15 mouse cellular contexts compared by ENCODE assay signal in the genomic region with DNA sequence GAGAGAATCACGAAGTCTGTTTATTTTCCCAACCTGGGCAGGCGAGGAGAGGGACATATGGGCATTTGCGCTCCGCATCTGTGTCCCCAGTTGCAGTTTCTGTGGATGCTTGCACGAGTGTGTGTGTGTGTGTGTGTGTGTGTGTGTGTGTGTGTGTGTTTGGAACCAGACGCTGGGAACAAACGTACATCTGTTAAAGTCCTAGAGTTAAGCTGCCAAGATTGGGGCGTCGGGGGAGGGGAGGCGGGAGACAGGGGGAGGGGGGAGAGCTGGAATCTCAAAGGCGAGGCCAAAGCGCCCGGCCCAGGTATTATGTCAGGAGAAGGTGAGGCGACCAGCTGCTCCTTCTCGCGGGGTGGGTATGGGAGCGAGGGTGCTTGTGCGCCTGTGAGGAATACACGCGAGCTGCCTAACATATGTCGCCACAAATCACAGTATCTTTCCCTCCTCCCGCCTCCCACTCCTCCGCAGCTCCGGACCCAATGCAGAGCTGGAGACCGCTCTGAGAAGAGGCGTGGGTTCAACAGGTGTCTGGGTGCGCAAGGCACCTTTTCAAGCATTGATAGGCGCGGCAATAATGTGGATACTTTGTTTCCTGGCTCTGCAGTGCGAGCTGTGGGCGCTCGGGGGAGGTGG. TPM values are rescaled to one million over a fixed set of nuclear protein-coding genes. Genes with fewer than 3 reads are reported as not detected.
DNase-seq lines count a peak whose midpoint lies in the region; ATAC-seq lines count a peak whose summit lies in the region.
"Had no signal": no experiment of that assay in that cellular context is flagged by ENCODE, and none has a peak within 500 bp of the region (broad histone marks: within the 10 kb centered on the region; RNA-seq: fewer than 3 reads in every experiment).

No protein-coding gene starts in this region.

- 0 out of 2 replicates have a peak overlapping the region, but pooled peaks have one; percentile 22 for H3K4me2 ChIP-seq in limb, embryonic 15.5 days
- H3K4me2 ChIP-seq: embryonic facial prominence, embryonic 15.5 days; liver, embryonic 12.5 days had no signal

- ATAC-seq in limb, embryonic 15.5 days (ENCODE audit: insufficient number of reproducible peaks, low FRiP score, low TSS enrichment, low read depth): no peak
- ATAC-seq: liver, embryonic 12.5 days had no signal

- H3K9ac ChIP-seq in limb, embryonic 15.5 days: no peak overlapping the region
- H3K9ac ChIP-seq: embryonic facial prominence, embryonic 15.5 days; liver, embryonic 12.5 days had no signal

- peaks cover 22% of the 10 kb centered on the region for H3K4me1 ChIP-seq in limb, embryonic 15.5 days
- H3K4me1 ChIP-seq in limb, embryonic 10.5 days: peaks cover 34% of the 10 kb centered on the region
- H3K4me1 ChIP-seq: liver, embryonic 12.5 days had no signal

- WGBS in limb, embryonic 15.5 days: 2% methylated on average over 31 of the region's 32 CpGs
- WGBS in limb, embryonic 10.5 days: under 1% methylated on average over 27 of the region's 32 CpGs

- H3K4me3 ChIP-seq in limb, embryonic 15.5 days: no peak overlapping the region
- no peak overlapping the region for H3K4me3 ChIP-seq in limb, embryonic 10.5 days
- H3K4me3 ChIP-seq: embryonic facial prominence, embryonic 15.5 days; liver, embryonic 12.5 days had no signal

- H3K27ac ChIP-seq in limb, embryonic 15.5 days: no peak overlapping the region
- no peak overlapping the region for H3K27ac ChIP-seq in limb, embryonic 10.5 days
- H3K27ac ChIP-seq: embryonic facial prominence, embryonic 15.5 days; liver, embryonic 12.5 days had no signal

- peak; percentile 34 to 41 for DNase-seq in cerebellum, postnatal 14 days
- DNase-seq in cerebellum, adult 11 months: no peak
- DNase-seq in limb, embryonic 10.5 days (ENCODE audit: low spot score): no peak
- peak; percentile 57 to 61 for DNase-seq in layer of hippocampus, postnatal 10 days (ENCODE audit: low spot score in 2 of 2)
- DNase-seq in right cerebral cortex, postnatal 14 days: peak; percentile 58
- no peak for DNase-seq in adrenal gland, adult 2 months
- DNase-seq in natural killer cell, adult 2 months (ENCODE audit: low spot score in 2 of 2): no peak
- DNase-seq: adrenal gland, postnatal 10 days; cerebellum, adult 8-10 months; kidney, postnatal 14 days; thymus, postnatal 25 days had no signal

- no peaks in the 10 kb centered on the region for H3K36me3 ChIP-seq in limb, embryonic 15.5 days
- H3K36me3 ChIP-seq in limb, embryonic 10.5 days: no peaks in the 10 kb centered on the region
- H3K36me3 ChIP-seq: embryonic facial prominence, embryonic 15.5 days; liver, embryonic 12.5 days had no signal

- no peaks in the 10 kb centered on the region for H3K9me3 ChIP-seq in limb, embryonic 15.5 days
- no peaks in the 10 kb centered on the region for H3K9me3 ChIP-seq in limb, embryonic 10.5 days (replicated peaks)
- H3K9me3 ChIP-seq: embryonic facial prominence, embryonic 15.5 days; liver, embryonic 12.5 days had no signal

- H3K27me3 ChIP-seq in limb, embryonic 15.5 days: peaks cover 70% of the 10 kb centered on the region
- H3K27me3 ChIP-seq in limb, embryonic 10.5 days (ENCODE audit: low read depth, poor library complexity, severe bottlenecking): peaks cover 81% of the 10 kb centered on the region

RNA-seq across cellular contexts. Expression of gene Neurog3, which starts 4.5 kb away (rescaled TPM):
- polyA plus RNA-seq in limb, embryonic 15.5 days (2015; fragmentation: Nextera tagmentation; extraction: Ambion mirVana): not detected in 2 replicates
- polyA plus RNA-seq in limb, embryonic 10.5 days (2016; fragmentation: Nextera tagmentation; extraction: Ambion mirVana): not detected in 2 replicates
- total RNA-seq in layer of hippocampus, postnatal 10 days (2021): not detected
- not detected for total RNA-seq in adrenal gland, adult 2 months (2021)
- 0.07 TPM in 1 of 2 replicates, not detected in the other for polyA plus RNA-seq in adrenal gland, adult 2 months (2012; rRNA removed)
- total RNA-seq: adrenal gland, postnatal 10 days; gastrocnemius, postnatal 4 days had no signal
- polyA plus RNA-seq: embryonic facial prominence, embryonic 15.5 days; liver, embryonic 12.5 days had no signal

RNA-seq across cellular contexts. Expression of gene Fam241b, which starts 15.3 kb away (rescaled TPM):
- polyA plus RNA-seq in limb, embryonic 15.5 days (2015; fragmentation: Nextera tagmentation; extraction: Ambion mirVana): 16.6 and 20.1 TPM in 2 replicates
- polyA plus RNA-seq in limb, embryonic 10.5 days (2016; fragmentation: Nextera tagmentation; extraction: Ambion mirVana): 9.0 and 12.6 TPM in 2 replicates
- total RNA-seq in layer of hippocampus, postnatal 10 days (2021): 10 to 100 TPM; 49.1 to 55.5 TPM
- 1 to 10 TPM; 4.1 to 5.6 TPM for total RNA-seq in adrenal gland, adult 2 months (2021)
- 5.6 and 7.4 TPM in 2 replicates for polyA plus RNA-seq in adrenal gland, adult 2 months (2012; rRNA removed)

Comparison
In these comparisons a context has a peak if more than half of its experiments do, and no peak if none do; other contexts are left out.
1. DNase-seq: peak in cerebellum, postnatal 14 days (2 of 2), layer of hippocampus, postnatal 10 days (2 of 2) and right cerebral cortex, postnatal 14 days (single experiment); none in cerebellum, adult 11 months (single experiment), limb, embryonic 10.5 days (single experiment), adrenal gland, adult 2 months (single experiment) and natural killer cell, adult 2 months (0 of 2).